Mouse (Mus musculus) heart, postnatal 0 days (tissue): ENCODE measurements around the gene Znrf1. TPM values are rescaled to one million over a fixed set of nuclear protein-coding genes. Genes with fewer than 3 reads are reported as not detected.

Source experiments
- ATAC-seq: fragments of 200-750 bp; cut with Nextera tagmentation; 2 replicates; pipeline ENCODE4 v1.8.0; 2017; ENCODE audit warnings: low read depth, moderate number of reproducible peaks, moderate library complexity; ENCODE audit not compliant: insufficient read depth
- DNase-seq: peaks from one replicate; pipeline ENCODE4 v3.0.0-alpha.2; 2016; ENCODE audit warnings: low spot score
- H3K27ac ChIP-seq: fragments of 300-500 bp; sonication (generic); 2 replicates; pipeline ENCODE4 v1.5.1; 2014; ENCODE audit warnings: low read depth, mild to moderate bottlenecking
- H3K27me3 ChIP-seq: fragments of 300-500 bp; sonication (generic); 2 replicates; pipeline ENCODE4 v1.6.1; 2014; ENCODE audit warnings: low read length, mixed read lengths; ENCODE audit not compliant: control insufficient read depth, insufficient read depth
- H3K36me3 ChIP-seq: fragments of 300-500 bp; sonication (generic); replicated peaks from 2 replicates; pipeline ENCODE4 v1.6.1; 2014; ENCODE audit warnings: low read length, mixed read lengths; ENCODE audit not compliant: control insufficient read depth, insufficient read depth
- H3K4me1 ChIP-seq: fragments of 300-500 bp; sonication (generic); 2 replicates; pipeline ENCODE4 v1.6.1; 2014; ENCODE audit warnings: antibody characterized with exemption; ENCODE audit not compliant: control insufficient read depth, insufficient read depth
- H3K4me2 ChIP-seq: fragments of 300-500 bp; sonication (generic); 2 replicates; pipeline ENCODE4 v1.6.1; 2014; ENCODE audit warnings: low read depth, mild to moderate bottlenecking, low read length, moderate library complexity
- H3K4me3 ChIP-seq: fragments of 300-500 bp; sonication (generic); 2 replicates; pipeline ENCODE4 v1.5.1; 2014; ENCODE audit warnings: low read depth, low read length
- H3K9ac ChIP-seq: fragments of 300-500 bp; sonication (generic); replicated peaks from 2 replicates; pipeline ENCODE4 v1.6.1; 2014; ENCODE audit warnings: low read depth, low read length, mixed read lengths
- H3K9me3 ChIP-seq: fragments of 300-500 bp; sonication (generic); replicated peaks from 2 replicates; pipeline ENCODE4 v1.6.1; 2016; ENCODE audit warnings: low read length; ENCODE audit not compliant: control insufficient read depth
- CTCF ChIP-seq: IDR thresholded peaks from 2 replicates; pipeline ENCODE4 v1.5.1; 2016; ENCODE audit warnings: antibody characterized with exemption, control low read depth, low read depth
- EP300 ChIP-seq: IDR thresholded peaks from 2 replicates; pipeline ENCODE4 v1.6.1; 2016; ENCODE audit warnings: antibody characterized with exemption, low read depth
- WGBS: fragments of 180-500 bp; shearing (Covaris S2); extraction: QIAGEN DNeasy Blood & Tissue Kit; methylation state at CpG from one replicate; pipeline ENCODE4 v1.1.7; 2014; 5-methylcytosine and 5-hydroxymethylcytosine counted together
- polyA plus RNA-seq: library from polyadenylated mRNA; unstranded; fragments of >200 nt; fragmentation: Nextera tagmentation; extraction: Ambion mirVana; gene quantifications from 2 replicates; pipeline ENCODE4 v1.2.1, GENCODE M21; 2015
- total RNA-seq: library from RNA; depleted of rRNA; stranded (reverse); fragments of >200 nt; gene quantifications from 2 replicates; pipeline ENCODE4 v1.2.3, GENCODE M21; 2014; ENCODE audit warnings: low replicate concordance

Gene Znrf1
- total and polyA plus RNA-seq, 2 experiments from 2014 or later = 13.9 to 52.1 TPM

DNA sequence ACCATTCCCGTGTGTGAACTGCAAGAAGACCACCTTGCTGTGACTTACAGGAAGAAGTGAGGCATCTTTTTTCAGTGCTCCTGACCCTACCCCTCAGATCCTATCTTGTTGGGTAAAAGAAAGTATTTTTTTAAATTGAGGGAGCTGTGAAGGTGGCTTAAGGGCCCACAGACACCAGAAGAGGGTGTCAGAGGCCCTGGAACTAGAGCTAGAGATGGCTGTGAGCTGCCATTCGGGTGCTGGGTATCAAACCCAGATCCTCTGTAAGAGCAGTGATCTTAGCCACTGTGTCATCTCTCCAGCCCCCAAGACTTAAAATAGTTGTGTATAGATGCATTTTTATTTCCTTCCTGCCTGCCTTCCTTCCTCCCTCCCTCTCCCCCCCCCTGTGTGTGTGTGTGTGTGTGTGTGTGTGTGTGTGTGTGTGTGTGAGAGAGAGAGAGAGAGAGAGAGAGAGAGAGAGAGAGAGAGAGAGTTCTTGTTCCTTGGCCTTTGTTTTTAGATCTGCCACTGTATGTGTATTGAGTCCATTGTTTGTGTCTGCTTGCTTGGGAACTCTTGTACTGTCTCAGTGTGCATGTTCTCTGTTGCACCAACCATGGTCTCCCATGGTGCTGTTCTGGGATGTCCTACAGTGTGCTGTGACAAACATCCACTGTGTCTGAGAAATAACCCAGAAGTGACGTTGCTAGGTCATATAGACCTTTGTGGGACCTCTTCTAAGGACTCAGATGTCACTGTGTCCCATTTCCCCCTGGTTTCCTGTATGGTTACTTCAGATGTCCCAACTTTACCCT lies 58.3 kb downstream of the Znrf1 start:
- no peak for TF ChIP-seq EP300
- no peak for TF ChIP-seq CTCF
- Histone ChIP-seq H3K27ac (peak overlapping the region; percentile 90), H3K4me1 (peaks cover 66% of the 10 kb centered on the region), H3K4me2 (peak overlapping the region; percentile 7; the same call in 1 of the 2 replicates), H3K9ac (0 out of 2 replicates have a peak overlapping the region, but pooled peaks have one; percentile 11), H3K9me3 (no peaks in the 10 kb centered on the region), H3K4me3 (no peak overlapping the region), H3K27me3 (no peaks in the 10 kb centered on the region), H3K36me3 (0 out of 2 replicates have a peak, but pooled peaks cover 7% of the 10 kb centered on the region)
- no peak for ATAC-seq
- 66% methylated on average over 3 of the region's 3 CpGs for WGBS
- no peak for DNase-seq

DNA sequence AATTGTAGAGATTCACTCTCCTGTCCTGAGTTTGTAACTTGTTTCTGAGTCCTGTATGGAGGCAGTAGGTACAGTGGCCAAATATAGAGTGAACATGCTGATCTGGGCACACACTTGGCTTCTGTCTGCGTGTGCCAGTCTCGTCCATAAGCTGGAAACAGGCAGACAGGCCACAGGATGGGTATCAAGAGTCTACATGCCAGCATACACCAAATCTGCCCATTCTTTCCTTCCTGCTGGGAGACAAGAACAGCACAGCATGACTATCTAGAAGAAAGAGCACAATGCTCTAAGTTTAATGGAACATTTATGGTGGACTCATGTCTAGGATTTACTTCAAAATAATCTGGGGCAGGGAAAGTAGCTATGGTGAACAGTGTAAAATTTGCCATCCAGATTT lies 59.1 kb downstream of the Znrf1 start:
- ATAC-seq (no peak), DNase-seq (no peak)
- peak overlapping the region; percentile 7; the same call in 1 of the 2 replicates for H3K4me2 ChIP-seq
- H3K9ac ChIP-seq = 0 out of 2 replicates have a peak overlapping the region, but pooled peaks have one; percentile 11
- H3K27me3 ChIP-seq = no peaks in the 10 kb centered on the region
- no peak for TF ChIP-seq EP300
- TF ChIP-seq CTCF = no peak
- H3K36me3 ChIP-seq = 0 out of 2 replicates have a peak, but pooled peaks cover 7% of the 10 kb centered on the region
- no peak overlapping the region for H3K4me3 ChIP-seq
- peak overlapping the region; percentile 90 for H3K27ac ChIP-seq
- H3K4me1 ChIP-seq = peaks cover 73% of the 10 kb centered on the region
- no peaks in the 10 kb centered on the region for H3K9me3 ChIP-seq
- WGBS = 45% methylated on average over 2 of the region's 2 CpGs

DNA sequence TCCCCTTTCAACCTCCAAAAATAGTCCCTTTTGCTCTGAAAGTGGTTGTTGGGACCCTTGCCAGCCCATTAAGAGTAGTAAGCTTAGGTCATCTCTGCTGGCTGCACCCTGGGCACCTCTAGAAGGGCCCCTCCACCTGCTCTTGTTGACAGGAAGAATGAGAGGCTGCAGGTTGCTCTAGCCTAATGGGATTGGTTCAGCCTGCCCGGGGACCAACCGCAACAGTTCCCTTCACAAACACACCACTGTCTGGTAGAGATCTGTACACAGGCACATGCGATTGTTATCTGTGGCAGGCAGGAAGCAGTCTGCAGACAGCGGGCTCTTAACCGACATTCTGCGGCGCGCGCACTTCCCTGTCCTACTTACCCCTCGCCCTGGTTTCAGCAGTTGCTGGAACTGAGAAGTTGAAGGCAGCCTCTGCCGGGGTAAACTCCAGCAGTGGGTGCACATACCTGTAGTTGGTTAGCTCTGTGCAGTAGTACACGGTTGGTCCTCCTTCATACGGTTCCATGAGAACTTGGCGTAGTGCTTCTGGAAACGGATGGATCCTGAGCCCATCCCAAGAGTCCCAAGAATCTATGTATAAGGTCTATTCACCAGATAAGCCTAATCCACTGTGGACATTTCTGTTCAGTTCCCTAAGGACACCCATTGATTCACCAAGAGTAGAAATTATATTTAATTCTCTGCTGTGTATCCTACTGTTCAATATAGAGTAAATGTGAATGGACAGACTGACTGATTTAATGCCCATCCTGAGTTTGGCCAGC lies 60.0 kb downstream of the Znrf1 start:
- H3K36me3 ChIP-seq = 0 out of 2 replicates have a peak, but pooled peaks cover 6% of the 10 kb centered on the region
- 14% methylated on average over 15 of the region's 15 CpGs for WGBS
- DNase-seq = peak; percentile 69
- H3K4me3 ChIP-seq = peak overlapping the region; percentile 7
- H3K9ac ChIP-seq = no peak overlapping the region; the same call in 1 of the 2 replicates
- ATAC-seq = peak; percentile 69
- peak overlapping the region; percentile 90 for H3K27ac ChIP-seq
- H3K27me3 ChIP-seq = no peaks in the 10 kb centered on the region
- TF ChIP-seq CTCF (no peak), EP300 (no peak)
- peaks cover 77% of the 10 kb centered on the region for H3K4me1 ChIP-seq
- H3K4me2 ChIP-seq = peak overlapping the region; percentile 47
- no peaks in the 10 kb centered on the region for H3K9me3 ChIP-seq

DNA sequence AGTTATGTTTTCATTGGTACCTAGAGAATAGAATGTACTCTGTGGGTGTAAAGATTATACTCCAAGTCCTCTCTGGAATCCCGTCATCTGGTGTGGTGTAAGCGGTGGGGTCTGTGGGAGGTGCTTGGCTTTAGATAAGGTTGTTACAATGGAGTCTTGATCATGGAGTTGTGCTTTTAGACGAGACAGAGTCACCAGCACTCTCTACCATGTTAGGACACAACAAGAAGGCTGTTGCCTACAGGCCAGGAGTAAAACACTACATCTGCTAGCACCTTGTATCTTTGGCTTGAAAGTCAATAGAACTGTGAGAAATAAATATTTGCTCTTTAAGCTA lies 60.6 kb downstream of the Znrf1 start:
- TF ChIP-seq CTCF = no peak
- no peak for TF ChIP-seq EP300
- H3K4me1 ChIP-seq = peaks cover 77% of the 10 kb centered on the region
- no peak overlapping the region; the same call in 1 of the 2 replicates for H3K4me3 ChIP-seq
- no peak for ATAC-seq
- H3K9ac ChIP-seq = no peak overlapping the region; the same call in 1 of the 2 replicates
- H3K27me3 ChIP-seq = no peaks in the 10 kb centered on the region
- DNase-seq = peak; percentile 22
- H3K9me3 ChIP-seq = no peaks in the 10 kb centered on the region
- H3K4me2 ChIP-seq = peak overlapping the region; percentile 47; the same call in 1 of the 2 replicates
- peak overlapping the region; percentile 90 for H3K27ac ChIP-seq
- 6% methylated on average over 3 of the region's 3 CpGs for WGBS
- 0 out of 2 replicates have a peak, but pooled peaks cover 4% of the 10 kb centered on the region for H3K36me3 ChIP-seq

DNA sequence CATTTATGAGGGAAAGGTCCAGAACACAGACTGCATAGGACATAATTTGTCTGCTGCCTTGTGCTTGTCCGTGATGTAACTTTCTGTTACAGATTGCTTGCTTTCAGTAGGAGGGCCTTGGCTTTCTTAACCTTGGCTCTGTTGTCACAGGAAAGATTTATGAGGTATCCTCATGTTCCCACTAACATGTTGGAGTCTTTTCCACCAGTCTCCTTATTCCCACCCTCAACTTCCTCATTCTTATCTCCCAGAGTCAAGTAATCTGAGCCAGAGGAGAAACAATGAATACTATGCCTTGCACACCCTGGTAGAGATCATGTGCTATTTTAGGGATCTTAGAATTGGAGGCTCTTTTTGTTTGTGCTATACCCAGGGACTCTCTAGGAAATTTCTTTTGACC lies 61.4 kb downstream of the Znrf1 start:
- Histone ChIP-seq H3K4me2 (peak overlapping the region; percentile 47; the same call in 1 of the 2 replicates), H3K27me3 (no peaks in the 10 kb centered on the region), H3K4me1 (peaks cover 70% of the 10 kb centered on the region), H3K4me3 (no peak overlapping the region), H3K9ac (no peak overlapping the region), H3K27ac (peak overlapping the region; percentile 90), H3K36me3 (no peaks in the 10 kb centered on the region), H3K9me3 (no peaks in the 10 kb centered on the region)
- 0 out of 2 replicates have a peak, but pooled peaks have one; percentile 50 for TF ChIP-seq EP300
- TF ChIP-seq CTCF = no peak
- 22% methylated on average over 1 of the region's 1 CpGs for WGBS
- DNase-seq = peak; percentile 80
- peak; percentile 72 for ATAC-seq
